Mouse (Mus musculus): Measurements from ENCODE around the gene Tspyl3. TPM values are rescaled to one million over a fixed set of nuclear protein-coding genes. Genes with fewer than 3 reads are reported as not detected.

The Tspyl3 gene
- total and polyA plus RNA-seq, 2 experiments from 2014 or later: 28.8 to 52.2 TPM

- TF ChIP-seq CTCF (IDR thresholded peaks at IDR 0.05; ENCODE audit: low read depth): no peak
- Histone ChIP-seq H3K4me3 (ENCODE audit: low read depth, low read length) (peak overlapping the region; percentile 89), H3K9me3 (ENCODE audit: low read length) (no peaks in the 10 kb centered on the region), H3K36me3 (ENCODE audit: insufficient read depth) (peaks cover 5% of the 10 kb centered on the region; the same call in 1 of the 2 replicates), H3K27me3 (ENCODE audit: insufficient read depth, low read length) (no peaks in the 10 kb centered on the region), H3K4me1 (ENCODE audit: insufficient read depth) (peaks cover 10% of the 10 kb centered on the region), H3K4me2 (ENCODE audit: low read depth) (peak overlapping the region; percentile 81), H3K27ac (ENCODE audit: low read depth, low read length) (peak overlapping the region; percentile 84), H3K9ac (peak overlapping the region; percentile 93)
- under 1% methylated on average over 33 of the region's 33 CpGs for WGBS
- peak; percentile 61 for ATAC-seq
- DNase-seq: no peak
These were observed 15.5 kb upstream of the Tspyl3 start for GRCm38 (mm10) chr2:153240701-153241235.

DNA sequence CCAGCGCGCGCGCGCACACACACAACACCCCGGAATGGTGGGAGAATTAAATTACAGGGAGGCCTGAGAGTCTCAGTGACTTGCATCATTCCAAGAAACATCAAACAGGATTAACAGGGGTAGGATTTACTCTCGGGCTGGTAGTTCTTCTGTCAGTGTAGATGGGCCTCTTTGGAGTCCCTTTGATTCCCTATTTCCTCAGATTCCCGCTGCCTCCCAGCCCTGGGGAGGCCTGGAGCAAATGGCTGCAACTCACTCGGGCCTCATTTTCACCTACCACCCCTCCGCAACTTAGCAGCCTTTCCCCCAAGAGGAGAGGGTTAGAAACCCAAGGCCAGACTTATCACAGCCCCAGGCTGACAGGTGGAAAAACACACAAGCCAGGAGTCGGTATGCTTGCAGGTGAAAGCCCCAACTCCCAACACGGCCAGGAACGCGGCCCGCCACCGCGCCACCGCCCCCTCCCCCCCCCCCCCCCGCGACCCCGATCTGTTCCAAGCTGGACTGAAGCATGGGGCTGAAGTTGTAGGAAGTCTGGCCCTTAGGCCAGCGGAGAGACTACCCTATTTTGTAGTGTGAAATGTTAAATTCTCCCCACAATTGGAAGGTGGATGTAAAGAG, 14.7 kb upstream of the Tspyl3 start:
- H3K9ac ChIP-seq: peak overlapping the region; percentile 93
- DNase-seq (no peak), ATAC-seq (no peak)
- H3K27me3 ChIP-seq (ENCODE audit: insufficient read depth, low read length): no peaks in the 10 kb centered on the region
- peaks cover 10% of the 10 kb centered on the region for H3K4me1 ChIP-seq (ENCODE audit: insufficient read depth)
- WGBS: 4% methylated on average over 21 of the region's 22 CpGs
- peak overlapping the region; percentile 89 for H3K4me3 ChIP-seq (ENCODE audit: low read depth, low read length)
- H3K9me3 ChIP-seq (ENCODE audit: low read length): no peaks in the 10 kb centered on the region
- H3K36me3 ChIP-seq (ENCODE audit: insufficient read depth): peaks cover 8% of the 10 kb centered on the region
- peak overlapping the region; percentile 81 for H3K4me2 ChIP-seq (ENCODE audit: low read depth)
- H3K27ac ChIP-seq (ENCODE audit: low read depth, low read length): 0 out of 2 replicates have a peak overlapping the region, but pooled peaks have one; percentile 15
- no peak for TF ChIP-seq CTCF (IDR thresholded peaks at IDR 0.05; ENCODE audit: low read depth)

DNA sequence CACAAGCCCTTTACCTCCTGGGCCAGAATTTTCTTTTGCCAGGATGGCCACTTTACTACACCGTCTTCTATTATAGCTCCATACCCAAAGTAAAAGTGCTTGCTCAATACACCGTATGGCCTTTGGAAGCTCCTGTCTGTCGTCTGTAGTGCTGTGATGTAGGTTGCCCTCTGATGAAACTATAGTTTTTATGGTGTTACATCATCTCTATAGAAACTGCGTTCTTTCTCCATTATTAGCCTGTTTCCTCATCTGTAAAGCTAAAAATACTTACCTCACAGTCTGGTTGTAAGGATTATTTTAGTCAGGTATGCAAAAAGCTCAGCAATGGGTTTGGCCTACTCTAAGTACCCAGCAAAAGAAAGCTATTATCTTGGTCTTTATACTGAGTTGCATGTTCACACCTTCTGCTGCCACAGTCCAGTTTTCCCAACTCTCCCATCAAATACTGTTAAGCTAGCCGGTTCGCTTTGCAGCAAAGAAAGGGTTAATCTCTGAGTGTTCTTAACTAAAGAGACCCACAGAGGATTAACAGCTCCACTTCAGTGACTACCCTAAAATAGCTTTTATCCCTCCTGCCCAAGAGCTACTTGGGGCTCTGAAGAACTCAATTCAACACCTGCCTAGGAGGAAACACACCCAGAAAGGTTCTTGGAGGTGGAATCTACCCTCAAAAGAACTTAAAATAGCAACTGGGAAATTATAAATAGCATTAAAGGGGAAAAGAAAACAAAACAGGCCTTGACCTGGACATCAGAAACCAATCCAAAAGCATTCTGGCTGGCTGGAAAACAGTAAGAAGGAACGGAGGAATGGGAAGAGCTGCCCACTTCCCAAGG, 14.0 kb upstream of the Tspyl3 start:
- no peaks in the 10 kb centered on the region for H3K9me3 ChIP-seq (ENCODE audit: low read length)
- peaks cover 10% of the 10 kb centered on the region for H3K4me1 ChIP-seq (ENCODE audit: insufficient read depth)
- H3K27me3 ChIP-seq (ENCODE audit: insufficient read depth, low read length): no peaks in the 10 kb centered on the region
- H3K4me3 ChIP-seq (ENCODE audit: low read depth, low read length): peak overlapping the region; percentile 89
- H3K27ac ChIP-seq (ENCODE audit: low read depth, low read length): no peak overlapping the region
- H3K36me3 ChIP-seq (ENCODE audit: insufficient read depth): peaks cover 15% of the 10 kb centered on the region
- no peak for TF ChIP-seq CTCF (IDR thresholded peaks at IDR 0.05; ENCODE audit: low read depth)
- WGBS: 37% methylated on average over 7 of the region's 7 CpGs
- peak overlapping the region; percentile 81 for H3K4me2 ChIP-seq (ENCODE audit: low read depth)
- DNase-seq: no peak
- ATAC-seq: no peak
- H3K9ac ChIP-seq: peak overlapping the region; percentile 93

GRCm38 (mm10) chr2:153238406-153238805, 13.2 kb upstream of the Tspyl3 start:
- Histone ChIP-seq H3K9ac (no peak overlapping the region), H3K4me2 (ENCODE audit: low read depth) (no peak overlapping the region), H3K9me3 (ENCODE audit: low read length) (no peaks in the 10 kb centered on the region), H3K27ac (ENCODE audit: low read depth, low read length) (no peak overlapping the region), H3K4me1 (ENCODE audit: insufficient read depth) (peaks cover 10% of the 10 kb centered on the region), H3K36me3 (ENCODE audit: insufficient read depth) (peaks cover 21% of the 10 kb centered on the region), H3K27me3 (ENCODE audit: insufficient read depth, low read length) (no peaks in the 10 kb centered on the region), H3K4me3 (ENCODE audit: low read depth, low read length) (no peak overlapping the region)
- DNase-seq (no peak), ATAC-seq (no peak)
- WGBS: 54% methylated on average over 2 of the region's 2 CpGs
- no peak for TF ChIP-seq CTCF (IDR thresholded peaks at IDR 0.05; ENCODE audit: low read depth)

DNA sequence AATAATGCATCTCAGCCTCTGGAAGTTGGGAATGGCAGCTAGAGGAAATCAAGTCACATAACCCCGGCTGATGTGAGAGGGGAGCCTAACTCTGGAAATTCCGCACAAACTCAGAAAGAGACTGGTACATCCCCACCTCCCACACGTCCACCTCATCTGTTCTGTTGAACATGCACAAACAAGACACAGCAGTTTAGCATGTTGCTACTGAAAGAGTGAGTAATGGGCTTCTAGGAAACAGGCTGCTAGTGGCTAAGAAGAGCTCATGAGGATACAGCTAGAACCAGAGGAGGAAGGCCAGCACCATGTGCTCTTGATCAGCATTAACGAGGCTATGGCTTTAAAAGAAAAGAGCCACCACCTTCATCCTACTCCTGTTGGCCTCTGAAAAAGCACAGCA, 12.7 kb upstream of the Tspyl3 start:
- WGBS: 73% methylated on average over 4 of the region's 4 CpGs
- Histone ChIP-seq H3K4me1 (ENCODE audit: insufficient read depth) (peaks cover 10% of the 10 kb centered on the region), H3K9ac (no peak overlapping the region), H3K36me3 (ENCODE audit: insufficient read depth) (peaks cover 26% of the 10 kb centered on the region), H3K4me3 (ENCODE audit: low read depth, low read length) (no peak overlapping the region), H3K9me3 (ENCODE audit: low read length) (no peaks in the 10 kb centered on the region), H3K4me2 (ENCODE audit: low read depth) (no peak overlapping the region), H3K27ac (ENCODE audit: low read depth, low read length) (no peak overlapping the region), H3K27me3 (ENCODE audit: insufficient read depth, low read length) (no peaks in the 10 kb centered on the region)
- DNase-seq (no peak), ATAC-seq (no peak)
- TF ChIP-seq CTCF (IDR thresholded peaks at IDR 0.05; ENCODE audit: low read depth): no peak

DNA sequence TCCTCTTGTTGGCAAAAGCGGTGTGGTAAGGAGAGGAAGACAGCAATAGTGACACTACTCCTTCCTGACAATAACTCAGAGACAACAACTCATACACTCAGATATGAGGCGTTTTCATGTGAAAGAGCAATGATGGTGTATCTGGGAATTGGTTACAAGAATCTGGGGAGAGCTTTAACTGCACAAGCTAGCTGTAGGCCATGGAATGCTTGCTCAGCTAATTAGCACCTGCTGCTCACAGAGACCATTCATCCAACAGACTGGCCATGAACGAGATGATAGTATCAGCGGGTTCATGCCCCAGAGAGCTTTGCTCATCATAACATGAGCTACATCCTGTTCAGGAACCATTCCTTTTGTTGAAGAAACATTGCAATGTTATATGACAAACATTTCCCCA, 12.0 kb upstream of the Tspyl3 start:
- Histone ChIP-seq H3K27me3 (ENCODE audit: insufficient read depth, low read length) (no peaks in the 10 kb centered on the region), H3K27ac (ENCODE audit: low read depth, low read length) (no peak overlapping the region), H3K4me2 (ENCODE audit: low read depth) (no peak overlapping the region), H3K36me3 (ENCODE audit: insufficient read depth) (peaks cover 30% of the 10 kb centered on the region), H3K9me3 (ENCODE audit: low read length) (no peaks in the 10 kb centered on the region), H3K9ac (no peak overlapping the region), H3K4me3 (ENCODE audit: low read depth, low read length) (no peak overlapping the region), H3K4me1 (ENCODE audit: insufficient read depth) (peaks cover 10% of the 10 kb centered on the region)
- no peak for TF ChIP-seq CTCF (IDR thresholded peaks at IDR 0.05; ENCODE audit: low read depth)
- DNase-seq (no peak), ATAC-seq (no peak)
- WGBS: 69% methylated on average over 4 of the region's 4 CpGs

- Histone ChIP-seq H3K27ac (ENCODE audit: low read depth, low read length) (no peak overlapping the region), H3K4me3 (ENCODE audit: low read depth, low read length) (no peak overlapping the region), H3K9ac (no peak overlapping the region), H3K4me1 (ENCODE audit: insufficient read depth) (peaks cover 4% of the 10 kb centered on the region; the same call in 1 of the 2 replicates), H3K36me3 (ENCODE audit: insufficient read depth) (peaks cover 53% of the 10 kb centered on the region), H3K27me3 (ENCODE audit: insufficient read depth, low read length) (no peaks in the 10 kb centered on the region), H3K4me2 (ENCODE audit: low read depth) (no peak overlapping the region), H3K9me3 (ENCODE audit: low read length) (no peaks in the 10 kb centered on the region)
- no peak for ATAC-seq
- TF ChIP-seq CTCF (IDR thresholded peaks at IDR 0.05; ENCODE audit: low read depth): no peak
- no peak for DNase-seq
- WGBS: 87% methylated on average over 5 of the region's 5 CpGs
These were observed 3.3 kb upstream of the Tspyl3 start for GRCm38 (mm10) chr2:153228523-153228922.

All from forebrain, postnatal 0 days (tissue).